Comparison of ENCODE assay signal across 18 mouse cellular contexts in the genomic region with DNA sequence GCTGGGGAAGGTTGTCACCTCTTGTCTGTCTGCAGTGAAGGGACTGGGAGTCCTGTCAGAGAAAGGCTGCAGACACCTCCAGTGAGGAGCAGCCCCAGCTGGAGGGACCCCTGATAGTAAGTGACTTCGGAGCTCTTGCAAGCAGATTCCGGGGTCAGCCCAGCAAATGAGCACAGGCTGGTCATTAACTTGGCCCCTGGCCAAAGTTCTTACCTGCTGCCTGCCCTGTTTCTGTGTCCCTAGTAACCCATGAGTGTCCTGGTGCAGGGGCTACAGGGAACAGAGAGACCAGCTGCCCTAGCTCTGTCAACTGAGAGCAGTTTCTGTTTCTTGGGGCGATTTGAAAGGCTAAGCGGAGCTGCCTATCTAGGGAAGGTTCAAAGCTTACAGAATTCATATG. TPM values are rescaled to one million over a fixed set of nuclear protein-coding genes. Genes with fewer than 3 reads are reported as not detected.
DNase-seq lines count a peak whose midpoint lies in the region; ATAC-seq and TF ChIP-seq lines count a peak whose summit lies in the region.
"Had no signal": no experiment of that assay in that cellular context is flagged by ENCODE, and none has a peak within 500 bp of the region (broad histone marks: within the 10 kb centered on the region; RNA-seq: fewer than 3 reads in every experiment).

No protein-coding gene starts in this region.

- 51% methylated on average over 4 of the region's 4 CpGs for WGBS in heart, embryonic 14.5 days
- 59% methylated on average over 4 of the region's 4 CpGs for WGBS in kidney, adult 2 months
- WGBS in kidney, embryonic 15.5 days: 60% methylated on average over 4 of the region's 4 CpGs
- WGBS in forebrain, embryonic 11.5 days: 87% methylated on average over 4 of the region's 4 CpGs

- TF ChIP-seq POLR2A in kidney, adult 2 months (IDR thresholded peaks at IDR 0.05; ENCODE audit: low read depth, low read length): no peak

- no peaks in the 10 kb centered on the region for H3K36me3 ChIP-seq in heart, embryonic 14.5 days (ENCODE audit: control insufficient read depth, insufficient read depth, low read length)
- no peaks in the 10 kb centered on the region for H3K36me3 ChIP-seq in kidney, adult 2 months (ENCODE audit: control insufficient read depth, insufficient read depth, low read length)
- H3K36me3 ChIP-seq in kidney, embryonic 15.5 days: no peaks in the 10 kb centered on the region
- H3K36me3 ChIP-seq in forebrain, embryonic 11.5 days (ENCODE audit: control insufficient read depth, insufficient read depth, low read length): no peaks in the 10 kb centered on the region
- H3K36me3 ChIP-seq: embryonic facial prominence, embryonic 15.5 days; lung, embryonic 15.5 days; midbrain, embryonic 15.5 days had no signal

- peak overlapping the region; percentile 62 for H3K9ac ChIP-seq in heart, embryonic 14.5 days (ENCODE audit: low read length)
- no peak overlapping the region for H3K9ac ChIP-seq in kidney, embryonic 15.5 days
- no peak overlapping the region for H3K9ac ChIP-seq in forebrain, embryonic 11.5 days (ENCODE audit: low read length)
- H3K9ac ChIP-seq: embryonic facial prominence, embryonic 15.5 days; liver, embryonic 14.5 days; lung, embryonic 15.5 days; midbrain, embryonic 15.5 days had no signal

- H3K27me3 ChIP-seq in heart, embryonic 14.5 days (ENCODE audit: control insufficient read depth, insufficient read depth, low read length): no peaks in the 10 kb centered on the region
- H3K27me3 ChIP-seq in kidney, adult 2 months (replicated peaks; ENCODE audit: control insufficient read depth, insufficient read depth, low read length): no peaks in the 10 kb centered on the region
- H3K27me3 ChIP-seq in kidney, embryonic 15.5 days: no peaks in the 10 kb centered on the region
- no peaks in the 10 kb centered on the region for H3K27me3 ChIP-seq in forebrain, embryonic 11.5 days (ENCODE audit: control insufficient read depth, insufficient read depth, low read length)
- H3K27me3 ChIP-seq: embryonic facial prominence, embryonic 15.5 days; lung, embryonic 15.5 days; midbrain, embryonic 15.5 days had no signal

- H3K4me1 ChIP-seq in heart, embryonic 14.5 days (ENCODE audit: control insufficient read depth in 2 of 2, insufficient read depth in 2 of 2, low read length in 2 of 2): peaks cover 56 to 66% of the 10 kb centered on the region in 2 experiments
- H3K4me1 ChIP-seq in kidney, adult 2 months (ENCODE audit: control insufficient read depth, insufficient read depth, low read length): peaks cover 21% of the 10 kb centered on the region
- peaks cover 37% of the 10 kb centered on the region for H3K4me1 ChIP-seq in kidney, embryonic 15.5 days
- no peaks in the 10 kb centered on the region; the same call in 1 of the 2 replicates for H3K4me1 ChIP-seq in forebrain, embryonic 11.5 days (replicated peaks; ENCODE audit: control insufficient read depth, insufficient read depth, low read length)
- H3K4me1 ChIP-seq: midbrain, embryonic 15.5 days had no signal

- DNase-seq in heart, adult 8-10 months (ENCODE audit: low spot score): no peak
- peak; percentile 60 for DNase-seq in kidney, adult 2 months
- no peak for DNase-seq in kidney, adult 18-20 months
- DNase-seq in kidney, postnatal 14 days: peak; percentile 56
- DNase-seq in urinary bladder, adult 18-20 months (ENCODE audit: low spot score in 2 of 2): no peak
- DNase-seq in forebrain, embryonic 11.5 days (ENCODE audit: low spot score): no peak
- DNase-seq: adrenal gland, adult 2 months; cerebellum, adult 2 months; cerebellum, postnatal 36 days; thymus, postnatal 36 days had no signal

- 0 out of 2 replicates have a peak overlapping the region, but pooled peaks have one; percentile 51 for H3K4me2 ChIP-seq in heart, embryonic 14.5 days (ENCODE audit: low read length)
- no peak overlapping the region for H3K4me2 ChIP-seq in kidney, embryonic 15.5 days
- H3K4me2 ChIP-seq in forebrain, embryonic 11.5 days (ENCODE audit: low read depth, low read length, severe bottlenecking): no peak overlapping the region
- H3K4me2 ChIP-seq: embryonic facial prominence, embryonic 15.5 days; lung, embryonic 15.5 days; midbrain, embryonic 15.5 days had no signal

- no peak for ATAC-seq in heart, embryonic 14.5 days (ENCODE audit: insufficient number of reproducible peaks, insufficient read depth, low FRiP score, low read depth)
- 0 out of 2 replicates have a peak, but pooled peaks have one; percentile 40 for ATAC-seq in kidney, embryonic 15.5 days (replicated peaks; ENCODE audit: low FRiP score)
- ATAC-seq in forebrain, embryonic 11.5 days (replicated peaks; ENCODE audit: low FRiP score): no peak
- ATAC-seq: hindbrain, postnatal 0 days; midbrain, embryonic 15.5 days had no signal

- TF ChIP-seq CTCF in kidney, adult 2 months (conservative IDR thresholded peaks at IDR 0.05; ENCODE audit: insufficient read depth, insufficient read length, low read depth, low read length): no peak

- H3K27ac ChIP-seq in heart, embryonic 14.5 days (replicated peaks in 1 of 2; ENCODE audit: control insufficient read depth in 1 of 2, insufficient read depth in 1 of 2, low read depth in 2 of 2, low read length in 2 of 2): peak overlapping the region; percentile 86 to 92; a peak in 3 of 4 replicates
- H3K27ac ChIP-seq in kidney, adult 2 months (ENCODE audit: insufficient read depth, low read depth, low read length): no peak overlapping the region
- H3K27ac ChIP-seq in kidney, embryonic 15.5 days: peak overlapping the region; percentile 11; the same call in 1 of the 2 replicates
- no peak overlapping the region for H3K27ac ChIP-seq in forebrain, embryonic 11.5 days (ENCODE audit: low read depth, low read length)
- H3K27ac ChIP-seq: embryonic facial prominence, embryonic 15.5 days; hindbrain, postnatal 0 days; liver, embryonic 14.5 days; midbrain, embryonic 15.5 days had no signal

- H3K4me3 ChIP-seq in heart, embryonic 14.5 days (ENCODE audit: control insufficient read depth in 1 of 2, insufficient read depth in 1 of 2, low read depth in 1 of 2, low read length in 2 of 2): no peak overlapping the region
- no peak overlapping the region for H3K4me3 ChIP-seq in kidney, adult 2 months (ENCODE audit: insufficient read depth, low read depth, low read length)
- H3K4me3 ChIP-seq in kidney, embryonic 15.5 days (replicated peaks): no peak overlapping the region
- no peak overlapping the region for H3K4me3 ChIP-seq in forebrain, embryonic 11.5 days (ENCODE audit: low read depth, low read length)
- H3K4me3 ChIP-seq: embryonic facial prominence, embryonic 15.5 days; lung, embryonic 15.5 days; midbrain, embryonic 15.5 days; myocyte had no signal

- no peaks in the 10 kb centered on the region for H3K9me3 ChIP-seq in heart, embryonic 14.5 days (ENCODE audit: control insufficient read depth, low read length)
- H3K9me3 ChIP-seq in kidney, embryonic 15.5 days (replicated peaks): no peaks in the 10 kb centered on the region
- no peaks in the 10 kb centered on the region for H3K9me3 ChIP-seq in forebrain, embryonic 11.5 days (ENCODE audit: control insufficient read depth, low read length)
- H3K9me3 ChIP-seq: embryonic facial prominence, embryonic 15.5 days; lung, embryonic 15.5 days; midbrain, embryonic 15.5 days had no signal

RNA-seq across cellular contexts. Expression of a gene that starts 17.1 kb away (rescaled TPM):
- polyA plus RNA-seq in heart, embryonic 14.5 days (2014; fragmentation: Nextera tagmentation; extraction: Ambion mirVana): 19.9 and 21.7 TPM in 2 replicates
- 10 to 100 TPM; 85.6 to 89.6 (median 87.8) TPM for total RNA-seq in heart, adult 8-10 months (2022)
- 176 and 271 TPM in 2 replicates for polyA plus RNA-seq in kidney, adult 2 months (2012; rRNA removed)
- polyA plus RNA-seq in kidney, embryonic 15.5 days (2015; fragmentation: Nextera tagmentation; extraction: Ambion mirVana): 14.6 and 17.0 TPM in 2 replicates
- polyA plus RNA-seq in forebrain, embryonic 11.5 days (2014; fragmentation: Nextera tagmentation; extraction: Ambion mirVana): 18.5 and 18.9 TPM in 2 replicates

Comparison
In these comparisons a context has a peak if more than half of its experiments do, and no peak if none do; other contexts are left out.
1. H3K27ac ChIP-seq: peak in heart, embryonic 14.5 days (2 of 2) and kidney, embryonic 15.5 days (single experiment); none in kidney, adult 2 months (single experiment) and forebrain, embryonic 11.5 days (single experiment).
2. DNase-seq: peak in kidney, adult 2 months (single experiment) and kidney, postnatal 14 days (single experiment); none in heart, adult 8-10 months (single experiment), kidney, adult 18-20 months (single experiment), urinary bladder, adult 18-20 months (0 of 2) and forebrain, embryonic 11.5 days (single experiment).